Mouse (Mus musculus) heart, postnatal 0 days (tissue): Measurements from ENCODE around the gene Tarbp2.

ENCODE experiments used
- CTCF ChIP-seq: IDR thresholded peaks from 2 replicates; pipeline ENCODE4 v1.5.1; 2016; ENCODE audit warnings: antibody characterized with exemption, control low read depth, low read depth
- EP300 ChIP-seq: IDR thresholded peaks from 2 replicates; pipeline ENCODE4 v1.6.1; 2016; ENCODE audit warnings: antibody characterized with exemption, low read depth

DNA sequence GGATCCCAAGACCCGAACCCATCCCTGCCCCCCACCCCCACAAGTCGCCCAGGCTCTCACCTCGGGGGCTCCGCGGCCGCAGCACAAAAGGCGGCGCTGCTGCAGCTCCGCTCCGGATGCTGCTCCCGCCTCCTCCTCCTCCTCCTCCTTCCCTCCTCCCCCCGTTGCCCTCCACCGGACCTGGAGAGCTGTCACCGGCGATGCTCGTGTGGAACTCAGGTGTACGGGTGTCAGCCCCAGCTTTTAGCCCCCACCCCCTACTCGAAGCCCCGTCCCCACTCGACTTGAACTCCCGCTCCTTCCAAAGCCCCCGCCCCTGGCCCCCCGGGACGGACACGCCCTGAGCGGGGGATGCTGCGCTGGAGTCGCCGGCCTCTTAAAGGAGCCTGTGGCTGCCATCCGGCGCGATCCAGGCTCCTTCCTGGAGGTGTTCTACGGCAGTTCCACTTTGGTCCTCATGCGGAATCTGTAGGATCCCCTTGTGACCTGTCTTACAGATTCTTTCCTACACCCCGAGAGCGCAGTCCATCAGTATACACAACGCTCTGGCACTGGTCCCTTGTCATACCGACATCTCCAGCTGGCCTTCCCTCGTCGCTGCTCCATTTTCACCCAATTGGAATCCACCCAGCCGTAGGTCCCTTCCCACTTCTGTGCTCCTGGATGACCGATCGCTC, 1.1 kb upstream of the Tarbp2 start, which contains the start of gene Map3k12:
- no peak for TF ChIP-seq CTCF
- no peak for TF ChIP-seq EP300
